Mouse (Mus musculus): ENCODE data around the gene Megf8. TPM values are rescaled to one million over a fixed set of nuclear protein-coding genes. Genes with fewer than 3 reads are reported as not detected.

Gene Megf8
- polyA plus RNA-seq (2017; shearing (Covaris generic)), result 0.46 TPM

GRCm38 (mm10) chr7:25316532-25317445, at the start of gene Megf8:
Megf8 (plus strand) TSS chr7:25317164.

GRCm38 (mm10) chr7:25267301-25267750, 49.6 kb upstream of the Megf8 start, which contains the start of gene Cic:
Cic (plus strand) TSS chr7:25267704.

GRCm38 (mm10) chr7:25297454-25298325, 19.3 kb upstream of the Megf8 start, which contains the start of gene Pafah1b3:
Pafah1b3 (minus strand) TSS chr7:25297986.

GRCm38 (mm10) chr7:25301063-25301462, 15.9 kb upstream of the Megf8 start, which contains the start of gene Prr19:
Prr19 (plus strand) TSS chr7:25301411.

GRCm38 (mm10) chr7:25305956-25306613, 10.9 kb upstream of the Megf8 start, which contains the start of gene Tmem145:
Tmem145 (plus strand) TSS chr7:25306106.

GRCm38 (mm10) chr7:25369058-25369749, 52.2 kb downstream of the Megf8 start, which contains the start of gene Cnfn:
Cnfn (minus strand) TSS chr7:25369724.

GRCm38 (mm10) chr7:25398610-25399009, 81.6 kb downstream of the Megf8 start, which contains the start of gene Lipe:
Lipe (minus strand) TSS chr7:25398710.

GRCm38 (mm10) chr7:25412833-25413441, 96.0 kb downstream of the Megf8 start, which contains the start of gene Cxcl17:
Cxcl17 (minus strand) TSS chr7:25412886.

Other genes starting within 250 kb of the Megf8 start
- gene Grik5, start 244.8 kb upstream of the Megf8 start, polyA plus RNA-seq (2017; shearing (Covaris generic)), result 6.6 TPM
- 49.1 TPM for gene Zfp574, start 244.6 kb upstream of the Megf8 start, polyA plus RNA-seq (2017; shearing (Covaris generic))
- 134 TPM for gene Pou2f2, start 137.4 kb upstream of the Megf8 start, polyA plus RNA-seq (2017; shearing (Covaris generic))
- gene Dedd2, start 96.5 kb upstream of the Megf8 start, polyA plus RNA-seq (2017; shearing (Covaris generic)), result 58.4 TPM
- gene Zfp526, start 95.7 kb upstream of the Megf8 start, polyA plus RNA-seq (2017; shearing (Covaris generic)), result 3.5 TPM
- 7.3 TPM for gene Gsk3a, start 79.3 kb upstream of the Megf8 start, polyA plus RNA-seq (2017; shearing (Covaris generic))
- 0.73 TPM for gene Erf, start 66.4 kb upstream of the Megf8 start, polyA plus RNA-seq (2017; shearing (Covaris generic))
- gene Cic, start 49.5 kb upstream of the Megf8 start, polyA plus RNA-seq (2017; shearing (Covaris generic)), result 25.5 TPM
- gene Pafah1b3, start 19.2 kb upstream of the Megf8 start, polyA plus RNA-seq (2017; shearing (Covaris generic)), result 49.2 TPM
- gene Prr19, start 15.8 kb upstream of the Megf8 start, polyA plus RNA-seq (2017; shearing (Covaris generic)), result not detected
- not detected for gene Tmem145, start 11.1 kb upstream of the Megf8 start, polyA plus RNA-seq (2017; shearing (Covaris generic))
- gene Cnfn, start 52.6 kb downstream of the Megf8 start, polyA plus RNA-seq (2017; shearing (Covaris generic)), result not detected
- 16.9 TPM for gene Lipe, start 81.5 kb downstream of the Megf8 start, polyA plus RNA-seq (2017; shearing (Covaris generic))
- 0.52 TPM for gene Cxcl17, start 95.7 kb downstream of the Megf8 start, polyA plus RNA-seq (2017; shearing (Covaris generic))
- 0.60 TPM for gene Ceacam1, start 160.4 kb downstream of the Megf8 start, polyA plus RNA-seq (2017; shearing (Covaris generic))
- not detected for gene Ceacam2, start 222.7 kb downstream of the Megf8 start, polyA plus RNA-seq (2017; shearing (Covaris generic))

All from inflammation-experienced regulatory T-cells, adult 16 weeks (primary cell).